In the genomic region with DNA sequence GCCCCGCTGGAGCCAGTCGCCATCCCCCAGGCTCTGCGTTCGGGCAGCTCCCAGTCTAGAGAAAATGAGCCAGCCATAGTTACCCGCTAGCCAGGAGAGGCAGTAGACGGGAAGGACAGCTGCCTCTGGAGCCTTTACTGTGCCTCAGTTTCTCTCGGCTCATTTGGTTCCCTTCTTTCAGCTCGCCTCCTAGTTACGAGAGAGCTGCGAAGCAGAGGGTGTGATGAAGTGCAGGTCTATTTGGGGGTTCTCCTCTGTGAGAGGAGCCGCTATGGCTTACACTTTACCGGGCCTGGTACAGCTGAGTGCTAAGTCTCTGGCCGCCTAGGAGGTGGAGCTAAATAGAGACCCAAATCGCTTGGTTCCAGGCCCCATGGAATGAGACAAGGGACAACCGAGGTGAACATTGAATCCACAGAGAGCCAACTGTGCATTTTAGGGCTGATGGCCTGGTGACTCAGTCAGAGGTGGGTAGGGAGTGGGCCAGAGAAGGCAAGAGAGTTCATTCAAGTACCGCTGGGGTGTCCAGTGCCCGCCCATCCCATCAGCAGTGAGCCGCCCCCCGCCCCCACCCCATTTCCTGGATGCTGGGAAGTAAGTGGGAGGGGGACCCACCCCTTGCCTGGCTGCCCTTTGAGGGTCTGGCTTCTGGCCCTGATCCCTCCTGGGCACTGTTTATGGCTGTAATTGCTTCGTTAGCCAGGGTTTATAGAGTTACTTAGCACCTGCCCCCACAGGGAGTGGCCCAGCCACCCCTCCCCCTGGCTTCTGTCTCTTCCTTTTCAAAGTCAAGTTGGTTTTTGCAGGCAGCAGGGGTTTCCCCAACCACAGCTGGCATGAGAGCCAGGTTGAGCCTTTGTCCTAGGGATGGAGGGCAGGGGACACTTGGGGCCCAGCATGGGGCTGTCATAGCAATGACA, we compare ENCODE assay signal across 8 mouse cellular contexts. TPM values are rescaled to one million over a fixed set of nuclear protein-coding genes. Genes with fewer than 3 reads are reported as not detected.
A peak's percentile ranks its signal among the peaks of the same experiment; 100 is the strongest.
DNase-seq lines count a peak whose midpoint lies in the region; ATAC-seq and TF ChIP-seq lines count a peak whose summit lies in the region.

No protein-coding gene starts in this region.

- H3K36me3 ChIP-seq in hindbrain, embryonic 14.5 days (replicated peaks; ENCODE audit: control insufficient read depth, insufficient read depth), result no peaks in the 10 kb centered on the region
- no peaks in the 10 kb centered on the region for H3K36me3 ChIP-seq in liver, embryonic 12.5 days
- no peaks in the 10 kb centered on the region for H3K36me3 ChIP-seq in neural tube, embryonic 14.5 days (ENCODE audit: control insufficient read depth, insufficient read depth, low read length)

- no peaks in the 10 kb centered on the region; the same call in 1 of the 2 replicates for H3K4me1 ChIP-seq in cortical plate, adult 2 months (ENCODE audit: control insufficient read depth, insufficient read depth, low read length)
- H3K4me1 ChIP-seq in hindbrain, embryonic 14.5 days (replicated peaks; ENCODE audit: control insufficient read depth, insufficient read depth, low read length), result peaks cover 21% of the 10 kb centered on the region; the same call in 1 of the 2 replicates
- peaks cover 45% of the 10 kb centered on the region for H3K4me1 ChIP-seq in liver, embryonic 12.5 days
- H3K4me1 ChIP-seq in neural tube, embryonic 14.5 days (ENCODE audit: control insufficient read depth, insufficient read depth, low read length), result peaks cover 14% of the 10 kb centered on the region; the same call in 1 of the 2 replicates

- no peak for ATAC-seq in hindbrain, embryonic 14.5 days (ENCODE audit: low FRiP score)
- ATAC-seq in liver, embryonic 12.5 days, result no peak
- ATAC-seq in neural tube, embryonic 14.5 days (ENCODE audit: low read depth), result no peak

- peak overlapping the region; percentile 50; the same call in 1 of the 2 replicates for H3K9ac ChIP-seq in hindbrain, embryonic 14.5 days
- H3K9ac ChIP-seq in liver, embryonic 12.5 days, result peak overlapping the region; percentile 74
- H3K9ac ChIP-seq in neural tube, embryonic 14.5 days (replicated peaks; ENCODE audit: low read depth, low read length), result no peak overlapping the region

- peak overlapping the region; percentile 68 for H3K27ac ChIP-seq in cortical plate, adult 2 months (ENCODE audit: insufficient read depth, low read length)
- no peak overlapping the region for H3K27ac ChIP-seq in hindbrain, embryonic 14.5 days
- H3K27ac ChIP-seq in liver, embryonic 12.5 days, result peak overlapping the region; percentile 50; the same call in 1 of the 2 replicates
- no peak overlapping the region for H3K27ac ChIP-seq in neural tube, embryonic 14.5 days (ENCODE audit: low read depth, low read length)

- peak; percentile 39 for DNase-seq in adrenal gland, postnatal 14 days
- DNase-seq in adrenal gland, postnatal 4 days (ENCODE audit: low spot score in 2 of 2), result no peak
- no peak for DNase-seq in hindbrain, embryonic 14.5 days (ENCODE audit: low spot score)
- DNase-seq in urinary bladder, postnatal 36 days (ENCODE audit: low spot score in 2 of 2), result no peak
- DNase-seq in cerebellum, postnatal 4 days (ENCODE audit: low spot score in 2 of 2), result no peak

- no peak for TF ChIP-seq POLR2A in cortical plate, adult 2 months (IDR thresholded peaks at IDR 0.05; ENCODE audit: extremely low read depth, insufficient read depth, low read length)

- H3K27me3 ChIP-seq in hindbrain, embryonic 14.5 days (ENCODE audit: control insufficient read depth, insufficient read depth, low read length), result peaks cover 21% of the 10 kb centered on the region
- peaks cover 33% of the 10 kb centered on the region for H3K27me3 ChIP-seq in liver, embryonic 12.5 days (replicated peaks)
- peaks cover 15% of the 10 kb centered on the region; the same call in 1 of the 2 replicates for H3K27me3 ChIP-seq in neural tube, embryonic 14.5 days (ENCODE audit: control insufficient read depth, insufficient read depth, low read length)

- H3K4me2 ChIP-seq in hindbrain, embryonic 14.5 days (replicated peaks), result peak overlapping the region; percentile 90
- peak overlapping the region; percentile 100 for H3K4me2 ChIP-seq in liver, embryonic 12.5 days
- peak overlapping the region; percentile 89 for H3K4me2 ChIP-seq in neural tube, embryonic 14.5 days (ENCODE audit: low read depth, low read length)

- peak overlapping the region; percentile 54; the same call in 1 of the 2 replicates for H3K4me3 ChIP-seq in cortical plate, adult 2 months (ENCODE audit: insufficient read depth, low read length)
- H3K4me3 ChIP-seq in hindbrain, embryonic 14.5 days (replicated peaks; ENCODE audit: low read length), result peak overlapping the region; percentile 51
- H3K4me3 ChIP-seq in liver, embryonic 12.5 days, result peak overlapping the region; percentile 68
- H3K4me3 ChIP-seq in neural tube, embryonic 14.5 days (ENCODE audit: low read depth, low read length), result peak overlapping the region; percentile 44

- no peaks in the 10 kb centered on the region for H3K9me3 ChIP-seq in hindbrain, embryonic 14.5 days (ENCODE audit: control insufficient read depth, low read length)
- no peaks in the 10 kb centered on the region for H3K9me3 ChIP-seq in liver, embryonic 12.5 days (replicated peaks)
- H3K9me3 ChIP-seq in neural tube, embryonic 14.5 days (ENCODE audit: control insufficient read depth, low read length), result no peaks in the 10 kb centered on the region

- WGBS in hindbrain, embryonic 14.5 days, result 6% methylated on average over 20 of the region's 20 CpGs
- WGBS in liver, embryonic 12.5 days (ENCODE audit: insufficient replicate concordance), result 18% methylated on average over 20 of the region's 20 CpGs
- WGBS in neural tube, embryonic 14.5 days, result 3% methylated on average over 20 of the region's 20 CpGs

- TF ChIP-seq CTCF in cortical plate, adult 2 months (IDR thresholded peaks at IDR 0.05; ENCODE audit: extremely low read depth, insufficient read depth, low read length), result no peak

RNA-seq across cellular contexts. Expression of a gene that starts 2.3 kb away (rescaled TPM):
- 18.9 and 22.3 TPM in 2 replicates for total RNA-seq in adrenal gland, postnatal 14 days (2021)
- 10 to 100 TPM; 22.1 to 22.3 TPM for total RNA-seq in adrenal gland, postnatal 4 days (2021)
- 11.1 and 11.4 TPM in 2 replicates for polyA plus RNA-seq in cortical plate, adult 2 months (2012; rRNA removed)
- polyA plus RNA-seq in hindbrain, embryonic 14.5 days (2014; fragmentation: Nextera tagmentation; extraction: Ambion mirVana), result 2.8 and 4.2 TPM in 2 replicates
- 5.6 and 5.8 TPM in 2 replicates for polyA plus RNA-seq in liver, embryonic 12.5 days (2016; fragmentation: Nextera tagmentation; extraction: Ambion mirVana)
- polyA plus RNA-seq in neural tube, embryonic 14.5 days (2014; fragmentation: Nextera tagmentation; extraction: Ambion mirVana), result 1.8 and 2.1 TPM in 2 replicates

RNA-seq across cellular contexts. Expression of a gene that starts 12.5 kb away (rescaled TPM):
- total RNA-seq in adrenal gland, postnatal 14 days (2021), result not detected in 2 replicates
- total RNA-seq in adrenal gland, postnatal 4 days (2021), result not detected
- not detected in 2 replicates for polyA plus RNA-seq in cortical plate, adult 2 months (2012; rRNA removed)
- not detected in 2 replicates for polyA plus RNA-seq in hindbrain, embryonic 14.5 days (2014; fragmentation: Nextera tagmentation; extraction: Ambion mirVana)
- not detected in 2 replicates for polyA plus RNA-seq in liver, embryonic 12.5 days (2016; fragmentation: Nextera tagmentation; extraction: Ambion mirVana)
- not detected in 2 replicates for polyA plus RNA-seq in neural tube, embryonic 14.5 days (2014; fragmentation: Nextera tagmentation; extraction: Ambion mirVana)

RNA-seq across cellular contexts. Expression of a gene that starts 44.6 kb away (rescaled TPM):
- total RNA-seq in adrenal gland, postnatal 14 days (2021), result 4.5 and 4.8 TPM in 2 replicates
- total RNA-seq in adrenal gland, postnatal 4 days (2021), result 1 to 10 TPM; 1.4 to 2.6 TPM
- 0.59 and 1.3 TPM in 2 replicates for polyA plus RNA-seq in cortical plate, adult 2 months (2012; rRNA removed)
- polyA plus RNA-seq in hindbrain, embryonic 14.5 days (2014; fragmentation: Nextera tagmentation; extraction: Ambion mirVana), result 2.1 and 2.2 TPM in 2 replicates
- polyA plus RNA-seq in liver, embryonic 12.5 days (2016; fragmentation: Nextera tagmentation; extraction: Ambion mirVana), result not detected in 2 replicates
- 0.68 and 4.4 TPM in 2 replicates for polyA plus RNA-seq in neural tube, embryonic 14.5 days (2014; fragmentation: Nextera tagmentation; extraction: Ambion mirVana)

RNA-seq across cellular contexts. Expression of a gene that starts 44.9 kb away (rescaled TPM):
- 0.90 and 1.4 TPM in 2 replicates for total RNA-seq in adrenal gland, postnatal 14 days (2021)
- 1 to 10 TPM; 1.5 to 1.7 TPM for total RNA-seq in adrenal gland, postnatal 4 days (2021)
- polyA plus RNA-seq in cortical plate, adult 2 months (2012; rRNA removed), result 5.8 and 6.7 TPM in 2 replicates
- polyA plus RNA-seq in hindbrain, embryonic 14.5 days (2014; fragmentation: Nextera tagmentation; extraction: Ambion mirVana), result 4.8 and 7.1 TPM in 2 replicates
- 0.06 and 0.07 TPM in 2 replicates for polyA plus RNA-seq in liver, embryonic 12.5 days (2016; fragmentation: Nextera tagmentation; extraction: Ambion mirVana)
- polyA plus RNA-seq in neural tube, embryonic 14.5 days (2014; fragmentation: Nextera tagmentation; extraction: Ambion mirVana), result 2.0 and 7.7 TPM in 2 replicates

RNA-seq across cellular contexts. Expression of a gene that starts 50.3 kb away (rescaled TPM):
- total RNA-seq in adrenal gland, postnatal 14 days (2021), result 3.8 and 4.8 TPM in 2 replicates
- total RNA-seq in adrenal gland, postnatal 4 days (2021), result 10 to 100 TPM in 1 of 2 experiments, 1 to 10 TPM in 1; 9.3 to 12.4 TPM
- polyA plus RNA-seq in cortical plate, adult 2 months (2012; rRNA removed), result 35.9 and 40.2 TPM in 2 replicates
- polyA plus RNA-seq in hindbrain, embryonic 14.5 days (2014; fragmentation: Nextera tagmentation; extraction: Ambion mirVana), result 42.3 and 44.4 TPM in 2 replicates
- polyA plus RNA-seq in liver, embryonic 12.5 days (2016; fragmentation: Nextera tagmentation; extraction: Ambion mirVana), result 1.7 and 2.3 TPM in 2 replicates
- 33.3 and 41.9 TPM in 2 replicates for polyA plus RNA-seq in neural tube, embryonic 14.5 days (2014; fragmentation: Nextera tagmentation; extraction: Ambion mirVana)

Comparison
In these comparisons a context has a peak if more than half of its experiments do, and no peak if none do; other contexts are left out.
1. H3K27ac ChIP-seq: peak in cortical plate, adult 2 months (single experiment) and liver, embryonic 12.5 days (single experiment); none in hindbrain, embryonic 14.5 days (single experiment) and neural tube, embryonic 14.5 days (single experiment).
2. Peak in every context shown above with its lines, with median percentiles within 50 percentile points of each other: H3K4me3 ChIP-seq and H3K4me2 ChIP-seq.